Mouse (Mus musculus): Measurements from ENCODE around the gene Tm2d3. TPM values are rescaled to one million over a fixed set of nuclear protein-coding genes. Genes with fewer than 3 reads are reported as not detected.

Tm2d3 gene
- polyA plus RNA-seq (2017; shearing (Covaris generic)), result 38.9 TPM

DNA sequence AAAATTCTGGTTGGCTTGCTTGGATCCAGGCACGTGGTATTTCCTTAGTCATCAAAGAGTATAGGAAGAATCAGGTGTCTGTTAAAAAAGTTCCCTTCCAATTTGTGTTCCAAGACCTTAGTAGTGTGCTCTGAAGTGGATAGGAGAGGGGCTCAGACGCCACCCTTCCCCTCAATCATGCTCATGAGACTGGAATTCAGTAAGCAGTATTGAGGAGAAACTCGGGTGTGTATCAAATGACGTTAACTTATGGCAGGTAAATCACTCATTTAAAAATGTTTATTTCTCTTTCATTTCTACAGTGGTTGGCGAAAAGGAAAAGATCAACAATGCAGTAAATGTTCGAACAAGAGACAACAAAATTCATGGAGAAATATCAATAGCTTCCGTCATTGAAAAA lies at the start of gene Tm2d3:
Tm2d3 (plus strand) TSS at position 301 of the 400 bp plus-strand sequence.

DNA sequence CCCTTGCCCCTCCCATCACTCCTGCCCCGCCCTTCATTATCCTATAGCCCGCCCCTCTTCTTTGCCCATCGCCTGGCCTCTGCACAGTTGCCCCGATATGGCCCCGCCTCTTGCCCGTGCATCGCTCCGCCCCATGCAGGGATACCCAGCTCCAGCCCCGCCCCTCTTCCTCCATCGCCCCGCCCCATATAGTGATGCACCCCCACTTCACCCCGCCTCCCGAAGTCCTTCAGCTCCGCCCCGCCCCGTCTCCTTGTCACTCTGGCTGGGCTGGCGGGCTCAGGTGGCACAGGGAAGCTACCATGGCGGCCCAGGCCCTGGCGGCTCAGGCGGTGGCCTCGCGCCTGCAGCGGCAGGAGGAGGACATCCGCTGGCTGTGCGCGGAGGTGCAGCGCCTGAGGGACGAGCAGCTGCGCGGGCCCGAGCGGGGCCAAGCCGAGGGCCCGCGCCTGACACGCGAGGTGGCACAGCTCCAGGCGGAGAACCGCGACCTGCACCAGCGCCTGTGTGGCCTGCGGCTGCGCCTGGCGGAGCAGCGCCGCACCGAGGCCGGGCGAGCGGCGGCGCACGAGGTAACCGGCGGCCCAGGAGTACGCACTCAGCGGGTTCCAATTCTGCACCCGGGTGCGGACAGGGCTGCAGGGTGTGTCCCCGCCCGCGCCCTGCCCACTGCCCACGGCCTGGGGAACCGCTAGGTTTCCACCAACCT lies 46.2 kb upstream of the Tm2d3 start, which contains the start of gene Tarsl2:
Tarsl2 (plus strand) TSS at position 256 of the 709 bp plus-strand sequence.

Other genes with a start within 250 kb of the Tm2d3 start
- gene Tjp1, start 163.4 kb upstream of the Tm2d3 start, polyA plus RNA-seq (2017; shearing (Covaris generic)), result not detected
- gene Tarsl2, start 46.3 kb upstream of the Tm2d3 start, polyA plus RNA-seq (2017; shearing (Covaris generic)), result 10.0 TPM
- not detected for gene Pcsk6, start 170.6 kb downstream of the Tm2d3 start, polyA plus RNA-seq (2017; shearing (Covaris generic))

Measured in naive thymus-derived CD4-positive, alpha-beta T cell, adult 5 months (primary cell).